Comparison of ENCODE assay signal across 15 mouse cellular contexts in genomic region chr17:63991160-63991559, GRCm38 (mm10).
"Had no signal": no experiment of that assay in that cellular context is flagged by ENCODE, and none has a peak within 500 bp of the region (broad histone marks: within the 10 kb centered on the region; RNA-seq: fewer than 3 reads in every experiment).

No protein-coding gene starts in this region.

- H3K27ac ChIP-seq: neural tube, embryonic 15.5 days; stomach, embryonic 15.5 days; stomach, postnatal 0 days had no signal

- H3K4me3 ChIP-seq: neural tube, embryonic 15.5 days; stomach, embryonic 15.5 days had no signal

- H3K4me2 ChIP-seq: neural tube, embryonic 15.5 days; stomach, embryonic 15.5 days had no signal

- H3K27me3 ChIP-seq: neural tube, embryonic 15.5 days; stomach, embryonic 15.5 days had no signal

- DNase-seq: retina, postnatal 1 day; right cerebral cortex, adult 18-20 months; right cerebral cortex, postnatal 14 days; right cerebral cortex, postnatal 25 days; right cerebral cortex, postnatal 4 days; spleen, adult 18-20 months; thymus, adult 18-20 months; thymus, adult 2 months; thymus, postnatal 14 days; thymus, postnatal 25 days; thymus, postnatal 36 days; thymus, postnatal 4 days had no signal

- H3K9ac ChIP-seq: neural tube, embryonic 15.5 days; stomach, embryonic 15.5 days had no signal

- H3K9me3 ChIP-seq: neural tube, embryonic 15.5 days; stomach, embryonic 15.5 days had no signal

- H3K4me1 ChIP-seq: neural tube, embryonic 15.5 days; stomach, embryonic 15.5 days had no signal

- H3K36me3 ChIP-seq: neural tube, embryonic 15.5 days; stomach, embryonic 15.5 days had no signal
